Mouse (Mus musculus): ENCODE results near the gene Mrtfb. TPM values are rescaled to one million over a fixed set of nuclear protein-coding genes. Genes with fewer than 3 reads are reported as not detected.
"Not testable (repeated sequence)": the region's sequence is repeated elsewhere in the genome, so short reads cannot be mapped to it uniquely, and the experiment has no call there.

The Mrtfb gene
- total RNA-seq, 2 experiments from 2014 or later: 28.7 to 29.9 TPM

- intact Hi-C loops (cut with DNase I): no loop called here
- no peak for DNase-seq
Observed at GRCm38 (mm10) chr16:13269426-13269825, 13.1 kb downstream of the Mrtfb start.

DNA sequence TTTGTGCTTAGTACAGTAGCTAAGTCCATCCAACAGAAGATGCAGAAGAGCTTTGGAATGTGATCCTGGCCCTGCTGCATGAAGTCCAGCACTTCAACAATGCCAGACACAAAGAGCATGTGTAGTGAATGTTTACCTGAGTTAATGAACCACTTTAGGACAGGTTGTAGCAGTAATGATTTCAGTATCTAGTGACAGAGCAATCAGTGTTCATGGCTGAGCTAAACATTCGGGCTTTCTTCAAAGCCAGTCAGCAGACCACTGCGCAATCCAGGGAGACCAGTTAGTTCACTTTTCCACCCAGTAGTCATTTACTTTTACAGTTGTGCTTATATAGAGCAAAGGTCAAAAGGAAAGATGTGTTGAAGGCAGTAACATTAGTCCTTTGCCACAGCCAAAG is 20.0 kb downstream of the Mrtfb start:
- no peak for DNase-seq
- intact Hi-C loops (cut with DNase I): no loop called here

GRCm38 (mm10) chr16:13276709-13277399 is 20.6 kb downstream of the Mrtfb start:
- no peak for DNase-seq
- intact Hi-C loops (cut with DNase I): no loop called here

DNA sequence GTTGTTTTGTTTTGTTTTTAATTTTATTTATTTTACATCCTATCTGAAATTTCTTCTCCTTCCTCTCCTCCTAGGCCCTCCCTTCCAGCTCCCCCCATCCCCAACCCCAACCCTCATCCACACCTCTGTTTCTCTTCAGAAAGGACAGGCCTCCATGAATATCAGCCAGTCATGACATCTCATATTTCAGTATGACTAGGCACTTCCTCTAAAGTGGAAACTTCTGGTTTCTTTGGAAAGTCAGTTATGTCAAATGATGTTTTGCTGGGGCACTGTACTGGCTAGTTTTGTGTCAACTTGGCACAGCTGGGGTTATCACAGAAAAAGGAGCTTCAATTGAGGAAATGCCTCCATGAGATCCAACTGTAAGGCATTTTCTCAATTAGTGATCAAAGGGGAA is 30.1 kb downstream of the Mrtfb start:
- intact Hi-C loops (cut with DNase I); DNase-seq: not testable (repeated sequence)

DNA sequence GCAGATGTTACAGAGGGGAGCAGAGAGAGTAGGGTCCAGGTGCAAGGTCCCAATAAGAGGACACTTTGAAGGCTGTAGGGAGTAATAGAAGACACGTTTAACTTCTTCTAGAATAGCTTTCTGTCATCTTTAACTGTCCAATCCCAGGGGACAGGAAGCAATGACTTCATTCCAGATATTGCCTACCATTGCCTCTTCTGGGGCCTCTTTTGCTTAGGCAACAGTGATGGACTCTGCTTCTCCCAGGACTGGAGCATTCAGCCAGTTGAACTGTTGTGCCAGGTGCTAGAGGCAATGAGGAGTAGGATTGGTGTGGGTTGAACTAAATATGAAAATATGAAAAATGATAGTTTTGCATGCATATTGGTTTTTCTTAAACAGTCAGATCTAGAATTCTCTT is 41.6 kb downstream of the Mrtfb start:
- intact Hi-C loops (cut with DNase I): no loop called here

GRCm38 (mm10) chr16:13298991-13299390 is 42.7 kb downstream of the Mrtfb start:
- intact Hi-C loops (cut with DNase I): no loop called here

More for the DNA sequence above, 41.6 kb downstream of the Mrtfb start:
- no peak for DNase-seq

DNA sequence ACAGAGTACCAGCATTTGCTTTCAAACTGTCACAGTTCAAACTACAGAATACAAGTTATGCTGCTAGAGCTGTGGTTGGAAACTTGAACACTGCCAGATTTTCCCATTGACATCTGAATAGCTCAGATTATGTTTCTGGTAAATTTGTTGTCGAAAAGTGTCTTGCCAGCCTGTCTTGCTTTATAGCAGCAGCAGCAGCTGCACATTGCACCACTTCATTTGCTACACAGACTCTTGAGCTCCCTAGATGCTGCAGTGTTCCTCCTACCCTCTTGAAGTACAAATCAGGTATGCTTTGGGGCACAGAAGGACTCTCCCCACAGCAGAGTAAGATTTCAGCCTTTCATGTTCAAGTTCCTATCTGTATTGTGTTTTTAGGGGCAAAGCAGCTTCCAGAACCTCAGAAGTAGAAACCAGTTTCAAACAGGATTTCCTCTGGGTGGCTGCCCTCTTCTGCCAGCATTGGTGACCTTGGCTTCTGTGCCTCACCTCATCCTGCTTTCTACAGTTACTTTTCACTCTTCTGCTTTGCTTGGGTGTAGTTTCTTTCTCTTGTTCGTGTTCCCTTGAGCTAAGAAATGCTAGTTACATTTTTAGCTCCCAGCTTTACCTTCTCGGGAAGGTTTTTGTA is 49.9 kb downstream of the Mrtfb start:
- intact Hi-C loops (cut with DNase I): no loop called here
- no peak for DNase-seq

More at GRCm38 (mm10) chr16:13298991-13299390, 42.7 kb downstream of the Mrtfb start:
- no peak for DNase-seq

DNA sequence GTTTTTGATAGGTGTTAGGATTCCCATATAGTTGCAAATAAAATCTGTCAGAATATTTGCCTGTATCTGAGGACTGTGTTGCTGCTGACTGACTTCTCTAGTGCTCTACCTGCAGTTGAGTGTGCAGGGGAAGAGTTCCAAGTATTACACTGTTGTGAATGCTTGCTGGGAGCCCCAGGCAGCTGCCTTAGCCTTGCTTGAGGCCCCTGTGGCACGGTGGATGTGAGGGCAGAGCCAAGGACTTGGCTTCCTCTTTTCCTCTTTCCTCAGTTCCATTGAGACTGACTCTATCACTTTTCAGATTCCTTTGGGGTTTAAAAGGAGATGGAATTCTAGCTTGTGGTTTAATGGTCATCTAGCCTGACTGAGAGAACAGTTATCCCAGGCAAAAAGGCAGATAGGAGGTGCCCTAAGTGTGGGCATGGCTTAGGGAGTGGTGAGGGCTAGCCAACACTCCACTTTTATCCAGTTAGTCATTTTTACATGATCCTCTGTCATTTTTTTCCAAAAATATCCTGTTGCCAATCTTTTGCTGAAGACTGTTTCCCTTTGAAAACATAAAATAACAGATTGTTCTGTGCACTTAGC is 53.9 kb downstream of the Mrtfb start:
- no peak for DNase-seq
- intact Hi-C loops (cut with DNase I): no loop called here

DNA sequence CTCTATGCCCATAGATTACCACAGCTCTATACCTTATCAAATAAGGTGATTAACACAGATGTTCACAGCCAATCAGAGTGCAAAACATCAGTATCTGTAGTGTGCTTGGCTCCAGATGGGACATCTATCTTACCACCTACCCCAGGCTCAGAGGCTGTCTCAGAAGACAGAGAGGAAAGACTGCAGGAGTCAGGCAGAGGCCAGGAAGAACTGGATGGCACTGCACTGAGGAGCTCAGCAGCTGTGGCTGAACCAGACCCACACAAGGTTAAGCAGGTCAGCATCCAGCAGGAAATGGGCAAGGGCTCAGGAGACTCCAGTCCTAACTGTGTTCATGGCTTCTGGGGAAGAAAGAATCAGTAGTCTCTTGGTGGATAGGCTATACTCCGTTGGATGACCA is 55.1 kb downstream of the Mrtfb start:
- no peak for DNase-seq
- intact Hi-C loops (cut with DNase I): no loop called here

- no peak for DNase-seq
- intact Hi-C loops (cut with DNase I): no loop called here
Observed at GRCm38 (mm10) chr16:13313096-13313719, 56.9 kb downstream of the Mrtfb start.

DNA sequence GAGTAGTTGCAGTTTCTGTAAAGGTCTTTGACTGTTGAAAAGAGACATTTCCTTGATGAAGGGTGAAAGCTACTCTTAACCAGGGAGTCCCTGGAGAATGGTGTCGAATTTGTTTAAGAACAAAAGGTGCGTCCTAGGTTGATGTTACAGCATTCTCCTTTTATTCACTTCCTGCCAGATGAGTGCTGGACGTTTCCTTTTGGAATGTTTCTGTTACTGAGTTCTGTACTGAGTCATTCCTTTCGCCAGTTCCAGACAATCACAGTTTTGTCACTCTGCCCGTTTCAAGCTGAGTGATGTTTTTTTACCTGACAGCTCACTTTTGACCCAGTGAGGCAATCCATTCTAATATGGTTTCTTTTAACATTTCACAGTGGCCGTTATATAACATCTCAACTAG is 67.5 kb downstream of the Mrtfb start:
- intact Hi-C loops (cut with DNase I): no loop called here
- DNase-seq: no peak

- intact Hi-C loops (cut with DNase I): no loop called here
- DNase-seq: no peak
Observed at GRCm38 (mm10) chr16:13326622-13327021, 70.3 kb downstream of the Mrtfb start.

DNA sequence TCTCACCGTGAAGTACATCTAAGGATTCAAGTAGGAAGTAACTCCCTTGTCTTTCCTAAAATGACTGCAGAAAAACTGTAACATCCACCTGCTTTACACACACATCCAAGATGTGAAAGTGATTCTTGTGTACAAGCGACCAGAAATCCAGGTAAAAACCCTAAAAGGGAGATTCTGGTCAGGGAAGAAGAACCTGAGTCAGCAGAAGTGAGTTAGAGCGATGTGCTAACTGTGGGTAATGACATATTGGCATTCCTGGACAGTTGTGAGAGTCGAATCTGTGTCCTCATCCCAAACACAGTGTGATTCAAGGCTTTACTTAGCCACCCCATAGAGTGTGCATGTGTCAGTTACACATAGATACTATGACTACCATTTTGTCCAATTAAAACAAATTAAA is 72.4 kb downstream of the Mrtfb start:
- DNase-seq: no peak
- intact Hi-C loops (cut with DNase I): no loop called here

DNA sequence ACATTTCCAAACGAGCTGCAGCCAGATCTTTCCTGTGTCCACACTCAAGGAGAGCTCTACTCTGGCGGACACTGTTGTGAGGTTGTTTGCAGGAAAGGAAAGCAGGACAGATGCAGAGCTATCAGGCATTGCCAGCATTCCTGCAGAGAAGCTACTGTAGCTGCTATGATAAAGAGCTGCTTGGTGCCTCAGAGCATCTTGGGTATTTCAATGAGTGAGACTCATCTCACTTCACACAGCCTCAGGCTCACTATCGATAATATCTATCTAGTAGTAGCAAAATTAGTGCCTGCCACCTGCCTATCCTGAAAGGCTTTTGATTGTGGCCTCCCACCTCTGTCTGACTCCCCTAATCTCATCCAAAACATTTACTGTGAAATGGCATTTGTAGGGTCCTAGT is 73.4 kb downstream of the Mrtfb start:
- intact Hi-C loops (cut with DNase I): no loop called here
- DNase-seq: no peak

DNA sequence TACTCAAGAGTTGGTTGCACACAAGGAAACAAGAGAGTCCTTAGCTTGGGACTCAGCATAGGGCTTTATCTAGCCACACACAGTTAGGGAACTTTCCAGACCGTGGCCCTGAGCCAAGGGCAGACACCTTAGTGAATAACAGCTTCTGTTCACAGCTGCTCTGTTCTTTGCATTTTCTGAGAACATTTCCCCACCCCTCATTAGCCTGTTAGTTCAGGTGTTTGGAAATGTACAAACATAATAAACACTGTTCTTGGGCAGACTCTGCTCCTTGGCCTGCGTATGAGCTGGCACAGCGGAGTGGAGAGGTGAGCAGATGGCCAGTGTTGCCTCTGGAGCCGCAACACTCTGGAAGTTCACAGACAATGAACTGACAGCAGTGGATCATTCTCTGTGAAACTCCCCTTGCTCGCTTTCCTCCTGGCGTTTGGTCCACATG is 74.0 kb downstream of the Mrtfb start:
- intact Hi-C loops (cut with DNase I): no loop called here
- peak in 1 of 2 experiments; percentile 56 for DNase-seq

DNA sequence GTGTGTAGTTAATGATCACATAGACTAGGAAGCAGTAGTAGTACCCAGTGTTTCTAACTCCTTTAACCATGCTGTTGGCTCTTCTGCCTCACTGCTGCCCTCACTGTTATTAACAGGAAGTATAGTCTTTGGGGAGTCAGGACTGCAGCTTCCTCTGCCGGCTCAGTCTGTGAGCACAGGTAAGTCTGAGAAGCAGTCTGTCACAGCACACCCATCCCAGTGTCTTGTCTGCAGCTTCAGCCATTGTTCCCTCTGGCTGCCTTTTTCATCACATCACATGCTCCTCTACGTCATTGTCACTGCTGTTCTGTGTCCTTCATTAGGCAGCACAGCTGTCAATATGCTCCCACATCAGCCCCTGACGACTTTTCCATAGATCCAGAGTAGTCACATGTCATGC is 75.6 kb downstream of the Mrtfb start:
- no peak for DNase-seq
- intact Hi-C loops (cut with DNase I): no loop called here

DNA sequence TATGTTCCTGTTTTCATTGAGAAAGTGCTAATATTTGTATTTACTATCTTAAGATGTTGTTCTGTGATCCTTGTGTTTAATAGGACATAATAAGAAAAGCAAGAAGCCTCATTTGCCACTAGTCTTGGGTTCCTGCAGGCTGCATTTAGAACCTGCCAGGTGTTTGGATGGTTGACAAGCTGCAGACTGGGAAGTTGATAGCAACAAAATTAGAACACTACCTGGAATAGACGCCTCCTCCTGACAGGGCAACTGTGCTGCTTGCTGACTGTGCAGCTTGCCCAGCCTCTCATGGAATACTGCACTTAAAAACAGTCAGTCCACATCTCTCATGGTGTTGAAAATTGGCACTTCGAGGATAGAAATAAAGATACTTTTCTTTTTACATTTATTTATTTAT is 76.3 kb downstream of the Mrtfb start:
- DNase-seq: no peak
- intact Hi-C loops (cut with DNase I): no loop called here

DNA sequence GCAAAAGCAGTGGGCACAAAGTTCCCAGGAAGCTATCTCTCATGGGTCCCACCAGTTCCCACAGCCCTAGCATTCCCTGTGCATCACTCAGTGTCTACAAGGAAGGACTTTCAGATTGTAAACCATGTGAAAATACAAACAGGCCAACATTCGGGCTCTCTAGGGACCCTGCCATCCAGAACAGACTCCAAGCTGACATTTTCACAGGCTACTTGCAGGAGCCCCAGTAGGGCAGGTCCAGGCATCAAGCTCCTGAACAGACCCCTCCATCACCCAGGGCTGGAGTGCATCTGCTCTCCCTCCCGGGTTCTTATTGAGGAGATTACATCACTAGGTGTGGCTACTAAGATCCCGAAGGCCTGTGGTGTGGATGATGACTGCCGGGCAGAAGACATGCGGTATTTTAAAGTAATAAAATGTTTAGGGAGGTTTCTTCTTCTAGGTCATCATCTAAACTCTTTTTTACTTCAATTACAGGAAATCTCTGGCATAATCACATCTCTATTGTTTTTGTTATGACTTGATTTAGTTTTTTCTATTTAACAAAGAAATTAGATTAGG is 77.6 kb downstream of the Mrtfb start:
- DNase-seq: no peak
- intact Hi-C loops (cut with DNase I): no loop called here

GRCm38 (mm10) chr16:13336503-13337230 is 80.4 kb downstream of the Mrtfb start:
- intact Hi-C loops (cut with DNase I): no loop called here
- DNase-seq: peak; percentile 30 to 41

DNA sequence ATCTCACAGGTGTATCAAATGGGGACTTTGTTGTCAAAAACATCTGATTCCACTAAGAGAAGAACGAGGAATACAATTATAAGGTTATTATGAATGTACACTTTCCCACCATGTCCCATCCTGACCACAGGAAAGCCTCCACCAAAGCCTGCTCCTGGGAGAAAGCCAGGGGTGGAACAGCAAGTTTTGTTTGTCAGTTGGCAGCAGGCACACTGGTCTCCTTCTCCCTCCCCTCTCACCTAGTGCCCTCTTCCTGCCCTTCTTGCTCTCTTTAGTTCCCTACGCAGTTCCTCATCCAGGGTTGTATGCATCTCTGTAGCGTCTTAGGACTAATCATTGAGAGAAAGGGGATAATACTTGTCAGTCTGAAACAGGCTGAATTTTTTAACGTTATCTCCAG is 81.8 kb downstream of the Mrtfb start:
- intact Hi-C loops (cut with DNase I): no loop called here
- DNase-seq: peak; percentile 41 to 49

DNA sequence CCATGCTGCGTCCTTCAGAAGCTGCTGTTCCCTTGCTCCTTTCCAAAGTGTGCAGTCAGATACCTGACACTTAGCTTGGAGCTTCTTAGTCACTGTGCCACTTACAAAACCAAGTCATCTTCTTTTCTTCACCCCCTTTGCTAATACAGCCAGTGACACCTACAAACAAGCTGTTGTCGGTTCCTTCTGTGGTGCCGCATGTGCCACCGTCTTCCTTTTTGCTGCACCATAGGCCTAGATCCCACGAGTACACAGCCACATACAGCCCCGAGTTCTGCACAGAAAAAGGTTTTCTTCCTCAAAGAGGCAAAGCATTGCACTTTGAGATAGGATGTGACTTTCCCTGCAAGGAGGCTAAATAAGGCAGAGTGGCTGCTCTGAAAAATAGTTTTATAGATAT is 83.2 kb downstream of the Mrtfb start:
- DNase-seq: no peak
- intact Hi-C loops (cut with DNase I): no loop called here
